31 mouse cellular contexts compared by ENCODE assay signal in the genomic region with DNA sequence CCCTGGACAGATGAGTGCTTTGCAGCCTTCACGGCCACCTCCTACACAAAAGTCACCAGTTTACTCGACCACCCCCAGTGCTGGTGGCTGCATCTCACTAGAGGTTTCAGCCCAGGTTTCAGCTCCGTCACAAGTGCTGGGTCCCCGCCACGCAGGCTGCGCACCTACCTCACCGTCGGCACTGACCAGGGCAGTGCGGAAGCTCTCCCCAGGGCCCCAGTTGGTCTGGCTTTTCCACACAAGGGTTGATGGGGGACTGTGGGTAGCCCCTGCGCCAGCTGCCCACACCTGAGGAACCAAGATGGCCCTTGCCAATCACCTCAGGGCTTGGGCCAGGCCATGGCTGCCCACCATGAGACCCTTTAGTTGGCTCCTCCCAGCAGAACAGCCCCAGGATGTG. TPM values are rescaled to one million over a fixed set of nuclear protein-coding genes. Genes with fewer than 3 reads are reported as not detected.
"Had no signal": no experiment of that assay in that cellular context is flagged by ENCODE, and none has a peak within 500 bp of the region (broad histone marks: within the 10 kb centered on the region; RNA-seq: fewer than 3 reads in every experiment).

No protein-coding gene starts in this region.

- H3K27me3 ChIP-seq: heart, embryonic 13.5 days; heart, embryonic 15.5 days; hindbrain, embryonic 13.5 days; hindbrain, embryonic 15.5 days; kidney, embryonic 15.5 days; limb, embryonic 13.5 days; limb, embryonic 15.5 days; liver, embryonic 12.5 days had no signal

- ATAC-seq: hindbrain, postnatal 0 days; intestine, embryonic 16.5 days; liver, embryonic 12.5 days had no signal

- H3K4me2 ChIP-seq: heart, embryonic 13.5 days; heart, embryonic 15.5 days; hindbrain, embryonic 13.5 days; hindbrain, embryonic 15.5 days; kidney, embryonic 15.5 days; limb, embryonic 13.5 days; limb, embryonic 15.5 days; liver, embryonic 12.5 days had no signal

- DNase-seq: gastrocnemius, postnatal 14 days; gastrocnemius, postnatal 36 days; heart, adult 18-20 months; heart, postnatal 14 days; heart, postnatal 36 days; kidney, adult 11 months; kidney, adult 2 months; kidney, adult 9 months; kidney, postnatal 14 days; kidney, postnatal 36 days; layer of hippocampus, adult 9-11 months; layer of hippocampus, postnatal 36 days; left cerebral cortex, postnatal 4 days had no signal

- H3K9ac ChIP-seq: heart, embryonic 15.5 days; hindbrain, embryonic 13.5 days; hindbrain, embryonic 15.5 days; kidney, embryonic 15.5 days; limb, embryonic 13.5 days; limb, embryonic 15.5 days; liver, embryonic 12.5 days; liver, embryonic 14.5 days had no signal

- H3K9me3 ChIP-seq: heart, embryonic 10.5 days; heart, embryonic 13.5 days; heart, embryonic 15.5 days; hindbrain, embryonic 13.5 days; hindbrain, embryonic 15.5 days; kidney, embryonic 15.5 days; limb, embryonic 13.5 days; limb, embryonic 15.5 days; liver, embryonic 12.5 days had no signal

- H3K27ac ChIP-seq: heart, embryonic 10.5 days; heart, embryonic 13.5 days; hindbrain, embryonic 13.5 days; hindbrain, embryonic 15.5 days; hindbrain, postnatal 0 days; kidney, embryonic 15.5 days; kidney, postnatal 0 days; limb, embryonic 13.5 days; liver, embryonic 12.5 days; liver, embryonic 14.5 days had no signal

- H3K4me3 ChIP-seq: heart, embryonic 10.5 days; heart, embryonic 13.5 days; heart, embryonic 15.5 days; hindbrain, embryonic 13.5 days; hindbrain, embryonic 15.5 days; kidney, embryonic 15.5 days; limb, embryonic 13.5 days; limb, embryonic 15.5 days; liver, embryonic 12.5 days had no signal

RNA-seq across cellular contexts. Expression of gene Tmprss9, which starts 31.6 kb away (rescaled TPM):
- total RNA-seq: gastrocnemius, adult 18-20 months; gastrocnemius, postnatal 36 days; heart, adult 18-20 months; heart, adult 8-10 months; heart, postnatal 14 days; heart, postnatal 36 days; hematopoietic stem cell, adult 5-6 weeks had no signal
- polyA plus RNA-seq: heart, embryonic 10.5 days; heart, postnatal 0 days; kidney, embryonic 15.5 days; limb, embryonic 11.5 days; limb, embryonic 15.5 days had no signal
